Mouse (Mus musculus): ENCODE results near the gene Anks3. TPM values are rescaled to one million over a fixed set of nuclear protein-coding genes. Genes with fewer than 3 reads are reported as not detected.

The Anks3 gene
- polyA plus RNA-seq (2017; shearing (Covaris generic)): 10 to 100 TPM; 58.9 to 64.7 TPM

GRCm38 (mm10) chr16:4963797-4964709 lies at the start of gene Anks3:
Gene Anks3, minus strand, starts transcription at chr16:4964205.

GRCm38 (mm10) chr16:5013054-5013838 lies 49.2 kb upstream of the Anks3 start, which contains the start of gene Rogdi:
Gene Rogdi, minus strand, starts transcription at chr16:5013553.

GRCm38 (mm10) chr16:5007067-5007466 lies 43.1 kb upstream of the Anks3 start, which contains the start of gene Smim22:
Gene Smim22, plus strand, starts transcription at chr16:5007288.

GRCm38 (mm10) chr16:4997553-4997952 lies 33.5 kb upstream of the Anks3 start, which contains the start of gene Sept12:
Gene Sept12, minus strand, starts transcription at chr16:4997852.

GRCm38 (mm10) chr16:4938461-4938860 lies 25.5 kb downstream of the Anks3 start, which contains the start of gene Nudt16l1:
Gene Nudt16l1, plus strand, starts transcription at chr16:4938761.

Other genes starting within 250 kb of the Anks3 start
- 10 to 100 TPM; 13.8 to 24.6 TPM for gene Nmral1, start 244.8 kb downstream of the Anks3 start, polyA plus RNA-seq (2017; shearing (Covaris generic))
- gene Hmox2, start 237.8 kb downstream of the Anks3 start, polyA plus RNA-seq (2017; shearing (Covaris generic)): 100 to 1,000 TPM in 1 of 2 experiments, 10 to 100 TPM in 1; 90.8 to 101 TPM
- 10 to 100 TPM; 27.8 to 50.8 TPM for gene Cdip1, start 173.9 kb downstream of the Anks3 start, polyA plus RNA-seq (2017; shearing (Covaris generic))
- gene 4930562C15Rik, start 128.8 kb downstream of the Anks3 start, polyA plus RNA-seq (2017; shearing (Covaris generic)): 1 to 10 TPM in 1 of 2 experiments, under 1 TPM in 1; 0.13 to 1.7 TPM
- 10 to 100 TPM; 47.1 to 53.4 TPM for gene Ubald1, start 83.9 kb downstream of the Anks3 start, polyA plus RNA-seq (2017; shearing (Covaris generic))
- 10 to 100 TPM; 46.6 to 48.3 TPM for gene Mgrn1, start 78.0 kb downstream of the Anks3 start, polyA plus RNA-seq (2017; shearing (Covaris generic))
- gene Nudt16l1, start 25.4 kb downstream of the Anks3 start, polyA plus RNA-seq (2017; shearing (Covaris generic)): 100 to 1,000 TPM; 135 to 144 TPM
- gene Sept12, start 33.6 kb upstream of the Anks3 start, polyA plus RNA-seq (2017; shearing (Covaris generic)): under 1 TPM in 1 of 2 experiments, not detected in 1; 0.28 TPM
- not detected for gene Smim22, start 43.1 kb upstream of the Anks3 start, polyA plus RNA-seq (2017; shearing (Covaris generic))
- 10 to 100 TPM; 16.7 to 16.9 TPM for gene Rogdi, start 49.3 kb upstream of the Anks3 start, polyA plus RNA-seq (2017; shearing (Covaris generic))
- 100 to 1,000 TPM; 118 to 129 TPM for gene Glyr1, start 85.7 kb upstream of the Anks3 start, polyA plus RNA-seq (2017; shearing (Covaris generic))
- 10 to 100 TPM; 40.5 to 42.3 TPM for gene Ubn1, start 85.9 kb upstream of the Anks3 start, polyA plus RNA-seq (2017; shearing (Covaris generic))
- gene Ppl, start 168.2 kb upstream of the Anks3 start, polyA plus RNA-seq (2017; shearing (Covaris generic)): under 1 TPM; 0.06 to 0.39 TPM
- gene Sec14l5, start 182.9 kb upstream of the Anks3 start, polyA plus RNA-seq (2017; shearing (Covaris generic)): not detected
- 10 to 100 TPM; 31.1 to 42.0 TPM for gene Nagpa, start 239.8 kb upstream of the Anks3 start, polyA plus RNA-seq (2017; shearing (Covaris generic))

Measured in activated CD4-positive, CD25-positive, alpha-beta regulatory T cell (primary cell).